Mouse (Mus musculus) forebrain, embryonic 14.5 days (tissue): ENCODE results near the gene Grk3. TPM values are rescaled to one million over a fixed set of nuclear protein-coding genes. Genes with fewer than 3 reads are reported as not detected.

ENCODE experiments used
- ATAC-seq: fragments of 200-750 bp; cut with Nextera tagmentation; 2 replicates; pipeline ENCODE4 v1.8.0; 2017; ENCODE audit warnings: mild to moderate bottlenecking, moderate library complexity
- DNase-seq: peaks from one replicate; pipeline ENCODE4 v3.0.0-alpha.2; 2015; ENCODE audit warnings: low spot score
- H3K27ac ChIP-seq: fragments of 300-500 bp; sonication (generic); 2 replicates; pipeline ENCODE4 v1.5.1; 2014; ENCODE audit warnings: low read depth, mild to moderate bottlenecking, control low read depth, low read length, moderate library complexity
- H3K27me3 ChIP-seq: fragments of 300-500 bp; sonication (generic); replicated peaks from 2 replicates; pipeline ENCODE4 v1.6.1; 2014; ENCODE audit warnings: low read length, control low read depth, mixed read lengths; ENCODE audit not compliant: control insufficient read depth, insufficient read depth
- H3K36me3 ChIP-seq: fragments of 300-500 bp; sonication (generic); 2 replicates; pipeline ENCODE4 v1.6.1; 2014; ENCODE audit warnings: low read length, control low read depth; ENCODE audit not compliant: control insufficient read depth, insufficient read depth
- H3K4me1 ChIP-seq: fragments of 300-500 bp; sonication (generic); 2 replicates; pipeline ENCODE4 v1.6.1; 2014; ENCODE audit warnings: antibody characterized with exemption, low read length, control low read depth; ENCODE audit not compliant: control insufficient read depth, insufficient read depth
- H3K4me2 ChIP-seq: fragments of 300-500 bp; sonication (generic); 2 replicates; pipeline ENCODE4 v1.6.1; 2014; ENCODE audit warnings: mild to moderate bottlenecking, control low read depth, low read length
- H3K4me3 ChIP-seq: fragments of 300-500 bp; sonication (generic); 2 replicates; pipeline ENCODE4 v1.5.1; 2014; ENCODE audit warnings: low read depth, low read length, control low read depth
- H3K9ac ChIP-seq: fragments of 300-500 bp; sonication (generic); 2 replicates; pipeline ENCODE4 v1.6.1; 2014; ENCODE audit warnings: mild to moderate bottlenecking, low read length, control low read depth, moderate library complexity
- H3K9me3 ChIP-seq: fragments of 300-500 bp; sonication (generic); replicated peaks from 2 replicates; pipeline ENCODE4 v1.6.1; 2016; ENCODE audit warnings: low read length, control low read depth, mixed read lengths; ENCODE audit not compliant: control insufficient read depth
- WGBS: fragments of 180-500 bp; shearing (Covaris S2); extraction: QIAGEN DNeasy Blood & Tissue Kit; methylation state at CpG from one replicate; pipeline ENCODE4 v1.1.7; 2014; 5-methylcytosine and 5-hydroxymethylcytosine counted together
- polyA plus RNA-seq: library from polyadenylated mRNA; unstranded; fragments of >200 nt; fragmentation: Nextera tagmentation; extraction: Ambion mirVana; gene quantifications from 2 replicates; pipeline ENCODE4 v1.2.1, GENCODE M21; 2014

Gene Grk3
- polyA plus RNA-seq = 4.4 and 9.0 TPM in 2 replicates

- Histone ChIP-seq H3K4me3 (peak within 1 kb of the TSS; percentile 56), H3K4me1 (peaks cover 6% of the 10 kb centered on the region; the same call in 1 of the 2 replicates), H3K27me3 (0 out of 2 replicates have a peak, but pooled peaks cover 6% of the 10 kb centered on the region), H3K4me2 (peak within 1 kb of the TSS; percentile 67), H3K36me3 (no peaks in the 10 kb centered on the region), H3K27ac (no peak within 1 kb of the TSS), H3K9ac (peak within 1 kb of the TSS; percentile 73), H3K9me3 (no peaks in the 10 kb centered on the region)
- ATAC-seq (peak; percentile 71), DNase-seq (peak; percentile 56)
- whole genome bisulfite sequencing = 3% methylated on average over 51 of the region's 52 CpGs
These were observed at the start of gene Grk3 for GRCm38 (mm10) chr5:113015236-113016061. Gene Grk3, minus strand, starts transcription at chr5:113015791.

GRCm38 (mm10) chr5:113054308-113054707 is 38.7 kb upstream of the Grk3 start:
- ATAC-seq (peak; percentile 86), DNase-seq (peak; percentile 85)
- Histone ChIP-seq H3K4me3 (no peak overlapping the region), H3K9me3 (no peaks in the 10 kb centered on the region), H3K9ac (no peak overlapping the region), H3K27me3 (no peaks in the 10 kb centered on the region), H3K27ac (no peak overlapping the region), H3K36me3 (no peaks in the 10 kb centered on the region), H3K4me2 (no peak overlapping the region), H3K4me1 (peaks cover 3% of the 10 kb centered on the region; the same call in 1 of the 2 replicates)
- WGBS = 3% methylated on average over 16 of the region's 16 CpGs

GRCm38 (mm10) chr5:113050581-113051185 is 35.1 kb upstream of the Grk3 start:
- H3K4me2 ChIP-seq = no peak overlapping the region
- no peaks in the 10 kb centered on the region for H3K27me3 ChIP-seq
- WGBS = 55% methylated on average over 7 of the region's 7 CpGs
- no peak for ATAC-seq
- no peak overlapping the region for H3K27ac ChIP-seq
- H3K9me3 ChIP-seq = no peaks in the 10 kb centered on the region
- no peak for DNase-seq
- peaks cover 7% of the 10 kb centered on the region for H3K4me1 ChIP-seq
- H3K4me3 ChIP-seq = no peak overlapping the region
- no peak overlapping the region for H3K9ac ChIP-seq
- H3K36me3 ChIP-seq = no peaks in the 10 kb centered on the region

- Histone ChIP-seq H3K27me3 (no peaks in the 10 kb centered on the region), H3K4me2 (no peak overlapping the region), H3K27ac (no peak overlapping the region), H3K36me3 (no peaks in the 10 kb centered on the region), H3K4me3 (no peak overlapping the region), H3K9me3 (no peaks in the 10 kb centered on the region), H3K4me1 (peaks cover 7% of the 10 kb centered on the region), H3K9ac (no peak overlapping the region)
- DNase-seq (no peak), ATAC-seq (no peak)
These were observed 34.3 kb upstream of the Grk3 start for GRCm38 (mm10) chr5:113049876-113050275.

- 74% methylated on average over 10 of the region's 10 CpGs for WGBS
- Histone ChIP-seq H3K9ac (no peak overlapping the region), H3K4me1 (peaks cover 17% of the 10 kb centered on the region), H3K27me3 (no peaks in the 10 kb centered on the region), H3K36me3 (no peaks in the 10 kb centered on the region), H3K9me3 (no peaks in the 10 kb centered on the region), H3K27ac (peak overlapping the region; percentile 58), H3K4me2 (no peak overlapping the region), H3K4me3 (no peak overlapping the region)
- ATAC-seq = peak; percentile 30
- peak; percentile 66 for DNase-seq
These were observed 30.1 kb upstream of the Grk3 start for GRCm38 (mm10) chr5:113045511-113046273.

GRCm38 (mm10) chr5:113043531-113043930 is 27.9 kb upstream of the Grk3 start:
- no peak for DNase-seq
- 63% methylated on average over 8 of the region's 8 CpGs for WGBS
- H3K27ac ChIP-seq = no peak overlapping the region
- H3K4me3 ChIP-seq = no peak overlapping the region
- H3K9ac ChIP-seq = no peak overlapping the region
- peaks cover 17% of the 10 kb centered on the region for H3K4me1 ChIP-seq
- no peak for ATAC-seq
- H3K27me3 ChIP-seq = no peaks in the 10 kb centered on the region
- no peaks in the 10 kb centered on the region for H3K9me3 ChIP-seq
- H3K4me2 ChIP-seq = no peak overlapping the region
- no peaks in the 10 kb centered on the region for H3K36me3 ChIP-seq

GRCm38 (mm10) chr5:113041567-113042071 is 26.0 kb upstream of the Grk3 start:
- Histone ChIP-seq H3K4me1 (peaks cover 17% of the 10 kb centered on the region), H3K4me2 (no peak overlapping the region), H3K27ac (peak overlapping the region; percentile 76), H3K9ac (no peak overlapping the region), H3K27me3 (no peaks in the 10 kb centered on the region), H3K4me3 (no peak overlapping the region), H3K9me3 (no peaks in the 10 kb centered on the region), H3K36me3 (no peaks in the 10 kb centered on the region)
- 5% methylated on average over 5 of the region's 5 CpGs for WGBS
- DNase-seq (peak; percentile 97), ATAC-seq (peak; percentile 96)

- Histone ChIP-seq H3K4me1 (peaks cover 13% of the 10 kb centered on the region), H3K9ac (no peak overlapping the region), H3K4me3 (no peak overlapping the region), H3K27me3 (no peaks in the 10 kb centered on the region), H3K27ac (peak overlapping the region; percentile 76), H3K4me2 (no peak overlapping the region), H3K36me3 (no peaks in the 10 kb centered on the region), H3K9me3 (no peaks in the 10 kb centered on the region)
- 51% methylated on average over 6 of the region's 6 CpGs for WGBS
- DNase-seq (no peak), ATAC-seq (no peak)
These were observed 25.2 kb upstream of the Grk3 start for GRCm38 (mm10) chr5:113040776-113041175.
